Mouse (Mus musculus): Measurements from ENCODE around the gene Pttg1ip.

The Pttg1ip gene

DNA sequence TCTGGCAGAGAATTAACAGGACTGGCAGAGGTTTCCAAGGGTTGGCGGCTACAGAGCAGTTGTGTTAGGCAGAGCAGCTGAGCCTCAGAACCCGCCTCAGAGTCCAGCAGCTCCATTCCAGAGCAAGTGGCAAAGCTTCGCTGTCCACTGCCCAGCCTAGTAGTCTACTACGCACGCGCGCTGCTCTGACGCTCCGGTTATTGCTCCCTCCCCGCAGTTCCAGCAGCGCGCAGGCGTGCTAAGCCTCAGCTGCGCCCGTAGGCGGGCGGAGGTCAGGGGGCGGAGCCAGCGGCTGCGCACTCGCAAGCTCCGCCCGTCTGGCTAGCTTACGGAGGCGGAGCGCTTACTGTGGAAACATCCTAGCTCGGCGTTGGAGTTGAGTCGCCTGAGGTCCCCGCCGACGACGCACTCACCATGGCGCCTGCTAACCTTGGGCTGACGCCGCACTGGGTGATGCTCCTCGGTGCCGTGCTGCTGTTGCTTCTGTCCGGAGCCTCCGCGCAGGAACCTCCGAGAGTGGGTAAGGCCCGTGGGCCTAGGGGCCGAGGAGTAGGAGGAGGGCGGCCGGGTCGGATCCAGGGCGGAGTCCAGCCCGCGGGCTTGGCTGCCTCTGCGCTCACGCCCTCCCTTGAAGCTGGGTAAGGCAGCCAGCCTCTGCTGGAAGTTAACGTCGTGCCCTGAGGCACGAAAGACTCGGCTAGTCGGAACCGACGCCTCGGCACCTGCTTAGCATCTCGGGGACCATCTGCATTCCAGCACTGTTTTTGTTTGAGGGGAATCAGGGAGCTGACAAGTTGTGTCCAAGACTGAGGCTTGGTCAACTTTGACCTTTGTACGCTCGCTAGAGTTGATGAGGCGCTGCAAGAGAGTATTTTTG, at the start of gene Pttg1ip:
Pttg1ip (plus strand) TSS at position 313 of the 877 bp plus-strand sequence.
- DNase-seq (ENCODE audit: inconsistent age in 2 of 2, low spot score in 1 of 2) = peak; percentile 98

GRCm38 (mm10) chr10:77532020-77532413, 49.5 kb upstream of the Pttg1ip start:
- DNase-seq (ENCODE audit: inconsistent age in 2 of 2, low spot score in 1 of 2) = no peak

DNA sequence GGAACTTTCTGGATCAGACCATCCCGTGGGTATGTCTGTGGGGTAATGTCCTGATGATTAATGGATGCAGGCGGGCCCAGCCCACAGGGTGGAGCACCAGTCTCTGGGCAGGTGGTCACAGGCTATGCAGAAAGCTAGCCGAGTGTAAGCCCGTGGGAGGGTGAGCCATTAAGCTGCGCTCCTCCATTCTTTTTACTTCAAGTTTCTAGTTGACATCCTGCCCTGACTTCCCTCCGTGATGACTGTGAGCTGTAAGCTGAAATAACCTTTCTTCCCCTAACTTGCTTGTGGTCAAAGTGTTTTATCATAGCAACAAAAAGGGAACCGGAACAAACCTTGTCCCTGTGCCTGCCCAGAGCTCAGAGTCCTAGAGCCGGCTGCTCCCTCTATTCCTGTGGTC, 44.8 kb upstream of the Pttg1ip start:
- no peak for DNase-seq (ENCODE audit: inconsistent age in 2 of 2, low spot score in 1 of 2)

DNA sequence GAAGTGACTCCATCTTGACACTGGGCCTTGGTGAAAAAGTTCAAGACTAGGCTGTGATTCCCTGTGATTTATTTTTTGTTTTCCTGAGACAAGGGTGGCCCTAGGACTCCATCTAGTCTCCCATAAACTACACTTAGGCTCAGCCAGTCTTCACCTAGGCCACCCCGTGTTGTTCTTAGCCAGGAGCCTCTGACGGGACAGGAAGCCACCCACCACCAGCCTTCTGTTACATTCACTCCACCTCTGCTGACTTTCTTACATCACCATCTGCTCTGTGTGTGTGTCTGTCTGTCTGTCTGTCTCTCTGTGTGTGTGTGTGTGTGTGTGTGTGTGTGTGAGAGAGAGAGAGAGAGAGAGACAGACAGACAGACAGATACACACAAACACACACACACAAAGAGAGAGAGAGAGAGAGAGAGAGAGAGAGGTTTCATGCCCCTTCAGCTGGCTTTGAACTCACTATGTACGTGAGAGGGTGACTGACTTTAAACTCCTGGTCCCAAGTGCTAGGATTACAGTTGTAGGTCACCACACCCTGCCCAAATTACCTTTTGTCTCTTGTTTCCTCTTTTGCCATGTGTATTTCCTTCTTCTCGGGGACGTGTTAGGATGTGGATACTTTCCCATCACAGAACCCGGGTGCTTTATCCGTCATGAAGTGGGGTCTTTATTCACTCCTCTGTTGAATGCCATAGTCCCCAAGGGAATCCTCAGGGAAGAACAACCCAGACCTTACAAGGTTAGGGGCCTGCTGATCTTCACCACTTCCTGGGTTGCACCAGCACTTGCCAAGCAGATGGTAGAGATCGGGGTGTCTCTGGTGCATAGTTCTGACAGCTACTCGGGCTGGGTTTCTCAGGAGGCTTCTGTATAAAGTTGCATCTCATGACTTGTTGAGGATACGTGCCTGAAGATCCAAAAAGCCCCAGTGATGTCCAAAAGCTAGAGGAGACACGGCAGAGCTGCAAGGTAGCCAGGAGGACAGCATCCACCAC, 44.0 kb upstream of the Pttg1ip start:
- no peak for DNase-seq (ENCODE audit: inconsistent age in 2 of 2, low spot score in 1 of 2)

- DNase-seq (ENCODE audit: inconsistent age in 2 of 2, low spot score in 1 of 2) = no peak
Observed at GRCm38 (mm10) chr10:77539320-77539945, 42.1 kb upstream of the Pttg1ip start.

GRCm38 (mm10) chr10:77540576-77541102, 40.9 kb upstream of the Pttg1ip start:
- DNase-seq (ENCODE audit: inconsistent age in 2 of 2, low spot score in 1 of 2) = peak in 1 of 2 experiments; percentile 30

- no peak for DNase-seq (ENCODE audit: inconsistent age in 2 of 2, low spot score in 1 of 2)
Observed at GRCm38 (mm10) chr10:77541864-77542666, 39.5 kb upstream of the Pttg1ip start.

DNA sequence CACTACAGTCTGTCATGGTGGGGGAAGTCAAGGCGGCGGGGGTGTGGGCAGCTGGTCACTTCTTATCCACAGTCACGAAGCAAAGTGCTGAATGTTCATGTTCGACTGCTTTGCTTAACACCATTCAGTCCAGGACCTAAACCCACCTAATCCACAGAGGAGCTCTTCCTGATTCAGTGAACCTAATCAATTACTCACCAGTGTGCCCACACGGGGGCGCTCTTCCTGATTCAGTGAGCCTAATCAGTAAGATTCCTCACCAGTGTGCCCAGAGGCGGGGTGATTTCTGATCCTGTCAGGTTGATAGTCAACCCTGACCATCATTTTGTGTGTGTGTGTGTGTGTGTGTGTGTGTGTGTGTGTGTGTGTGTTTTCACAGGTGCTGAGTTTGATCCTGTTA, 38.3 kb upstream of the Pttg1ip start:
- DNase-seq (ENCODE audit: inconsistent age in 2 of 2, low spot score in 1 of 2) = peak; percentile 31 to 57

DNA sequence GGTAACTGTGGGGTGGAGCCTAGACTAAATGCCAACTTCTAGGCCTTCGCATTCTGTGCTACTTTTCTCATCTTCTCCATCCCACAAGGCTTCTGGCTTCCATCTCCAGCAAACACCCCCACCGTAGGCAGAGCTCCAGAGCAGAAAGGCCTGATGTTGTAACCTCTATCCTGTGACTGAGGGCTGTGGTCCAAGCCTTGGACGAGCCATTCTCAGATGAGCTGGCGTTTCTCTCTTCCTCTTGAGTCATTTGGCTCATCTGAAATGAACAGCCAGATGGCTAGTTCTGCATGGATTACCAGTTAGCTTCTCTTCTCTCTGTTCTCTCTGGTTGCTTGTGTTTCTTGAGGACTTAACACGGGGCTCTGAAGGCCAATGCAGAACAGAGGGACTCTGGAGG, 36.6 kb upstream of the Pttg1ip start:
- peak; percentile 49 to 82 for DNase-seq (ENCODE audit: inconsistent age in 2 of 2, low spot score in 1 of 2)

DNA sequence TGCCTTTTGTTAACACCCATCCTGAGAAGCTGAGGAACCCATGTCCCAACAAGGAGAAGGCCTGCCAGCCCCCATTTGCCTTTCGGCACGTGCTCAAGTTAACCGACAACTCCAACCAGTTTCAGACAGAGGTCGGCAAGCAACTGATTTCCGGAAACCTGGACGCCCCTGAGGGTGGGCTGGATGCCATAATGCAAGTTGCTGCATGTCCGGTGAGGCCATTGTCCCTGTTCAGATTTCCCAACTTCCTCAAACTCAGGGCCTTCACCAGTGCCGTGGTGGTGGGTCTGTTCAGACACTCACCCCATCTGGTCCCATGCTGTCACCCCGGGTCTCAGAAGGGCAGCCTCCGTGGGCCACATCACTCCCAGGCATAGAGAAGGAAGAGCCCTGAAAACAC, 32.9 kb upstream of the Pttg1ip start:
- no peak for DNase-seq (ENCODE audit: inconsistent age in 2 of 2, low spot score in 1 of 2)

GRCm38 (mm10) chr10:77550874-77551273, 30.6 kb upstream of the Pttg1ip start:
- peak; percentile 30 to 49 for DNase-seq (ENCODE audit: inconsistent age in 2 of 2, low spot score in 1 of 2)

DNA sequence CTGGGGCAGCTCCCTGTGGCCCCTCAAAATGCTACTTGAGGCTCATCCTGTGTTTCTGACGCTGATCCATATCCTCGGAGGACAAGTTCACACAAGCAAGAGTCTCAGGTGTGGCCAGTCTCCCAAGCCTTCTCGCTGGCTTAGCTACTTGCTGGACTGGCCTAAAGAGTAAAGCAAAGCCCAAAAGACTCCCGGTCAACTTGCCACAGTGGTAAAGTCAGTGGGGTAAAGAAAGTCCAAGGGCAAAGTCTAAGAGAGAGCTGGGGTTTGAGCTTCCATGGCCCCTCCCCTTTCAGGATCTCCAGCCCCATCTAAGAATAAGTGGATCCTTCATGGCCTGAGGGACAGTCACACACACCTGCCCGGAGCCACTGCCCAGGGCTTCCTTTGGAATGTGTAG, 29.4 kb upstream of the Pttg1ip start:
- no peak for DNase-seq (ENCODE audit: inconsistent age in 2 of 2, low spot score in 1 of 2)

DNA sequence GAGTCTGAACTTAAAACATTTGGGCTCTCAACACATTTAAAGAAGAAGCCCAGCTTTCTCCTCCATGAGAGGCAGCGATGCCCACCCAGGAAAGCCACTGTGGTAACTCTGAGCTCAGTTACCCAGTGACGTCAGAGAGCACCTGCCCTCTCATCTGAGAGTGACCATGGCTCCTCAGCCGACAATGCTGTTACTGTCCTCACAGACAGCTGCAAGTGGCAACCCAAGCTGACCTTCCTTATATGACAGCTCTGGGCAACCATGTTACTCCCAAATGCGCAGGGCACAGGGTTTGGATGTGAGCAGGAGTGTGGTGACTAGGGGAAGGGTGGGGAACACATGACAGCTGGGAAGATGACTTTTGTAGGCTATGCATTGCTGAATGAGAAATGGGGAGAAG, 28.2 kb upstream of the Pttg1ip start:
- DNase-seq (ENCODE audit: inconsistent age in 2 of 2, low spot score in 1 of 2) = no peak

GRCm38 (mm10) chr10:77554918-77555317, 26.6 kb upstream of the Pttg1ip start:
- no peak for DNase-seq (ENCODE audit: inconsistent age in 2 of 2, low spot score in 1 of 2)

DNA sequence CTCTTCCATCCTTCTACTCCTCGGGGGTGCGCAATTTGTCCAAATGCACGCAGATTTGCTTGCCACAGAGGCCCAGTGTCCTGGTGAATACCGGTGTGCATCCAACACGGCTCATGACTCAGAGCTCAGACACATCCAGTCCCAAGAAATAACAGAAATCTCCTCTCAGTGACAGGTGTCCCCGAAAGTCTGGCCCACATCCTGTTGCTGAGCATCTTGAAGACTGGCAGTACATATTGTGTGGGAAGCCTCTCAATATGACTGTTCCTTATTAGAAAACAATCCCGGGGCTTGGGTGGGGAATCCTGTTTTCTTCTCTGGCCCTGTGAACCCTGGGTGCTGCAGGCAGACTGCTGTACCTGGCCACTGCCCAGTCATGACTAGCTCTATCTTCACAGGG, 24.9 kb upstream of the Pttg1ip start:
- no peak for DNase-seq (ENCODE audit: inconsistent age in 2 of 2, low spot score in 1 of 2)

GRCm38 (mm10) chr10:77557641-77558040, 23.9 kb upstream of the Pttg1ip start:
- DNase-seq (ENCODE audit: inconsistent age in 2 of 2, low spot score in 1 of 2) = peak in 1 of 2 experiments; percentile 47

DNA sequence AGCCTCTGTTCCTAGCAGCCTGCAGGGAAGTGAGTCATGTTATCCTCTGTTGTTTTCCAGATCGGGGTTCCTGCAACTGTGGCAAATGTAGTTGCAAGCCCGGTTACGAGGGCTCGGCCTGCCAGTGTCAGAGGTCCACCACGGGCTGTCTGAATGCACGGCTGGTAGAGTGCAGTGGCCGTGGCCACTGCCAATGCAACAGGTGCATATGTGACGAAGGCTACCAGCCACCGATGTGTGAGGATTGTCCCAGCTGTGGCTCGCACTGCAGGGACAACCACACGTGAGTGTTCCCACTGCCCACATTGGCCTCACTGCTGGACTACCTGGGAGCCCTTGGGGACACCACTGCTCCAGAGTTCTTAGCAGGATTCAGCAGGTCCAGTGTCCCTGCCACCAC, 21.4 kb upstream of the Pttg1ip start:
- DNase-seq (ENCODE audit: inconsistent age in 2 of 2, low spot score in 1 of 2) = no peak

- no peak for DNase-seq (ENCODE audit: inconsistent age in 2 of 2, low spot score in 1 of 2)
Observed at GRCm38 (mm10) chr10:77560830-77561229, 20.7 kb upstream of the Pttg1ip start.

- no peak for DNase-seq (ENCODE audit: inconsistent age in 2 of 2, low spot score in 1 of 2)
Observed at GRCm38 (mm10) chr10:77561508-77561907, 20.0 kb upstream of the Pttg1ip start.

DNA sequence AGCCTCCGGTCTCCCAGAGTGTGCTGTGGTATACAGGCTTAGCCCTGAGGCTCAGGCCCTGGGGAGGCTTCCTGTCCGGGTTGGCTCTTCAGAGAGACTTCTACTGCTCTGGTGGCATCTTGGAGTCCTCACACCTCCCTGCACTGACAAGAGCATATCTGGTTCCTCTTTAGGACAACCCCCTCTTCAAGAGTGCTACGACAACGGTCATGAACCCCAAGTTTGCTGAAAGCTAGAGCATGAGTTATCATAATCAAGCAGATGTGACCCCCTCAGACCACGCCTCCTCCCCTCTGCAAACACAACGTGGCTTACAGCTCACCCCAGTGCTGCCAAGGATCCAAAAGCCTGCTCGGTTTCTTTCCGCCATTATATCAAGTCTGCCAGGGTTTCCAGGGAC, 16.5 kb upstream of the Pttg1ip start:
- no peak for DNase-seq (ENCODE audit: inconsistent age in 2 of 2, low spot score in 1 of 2)
